Mouse (Mus musculus) CH12.LX (cell line): ENCODE results near the gene Nfia.

Experiments
- CHD1 ChIP-seq: IDR thresholded peaks from 2 replicates; pipeline ENCODE4 v1.6.1; 2012; ENCODE audit warnings: low read depth, low read length, improper control_type of control experiment, inconsistent platforms
- HCFC1 ChIP-seq: IDR thresholded peaks from 2 replicates; pipeline ENCODE4 v1.6.1; 2012; ENCODE audit warnings: low read depth, mild to moderate bottlenecking, inconsistent platforms, low read length, improper control_type of control experiment
- NELFE ChIP-seq: IDR thresholded peaks from 2 replicates; pipeline ENCODE4 v1.6.1; 2011; ENCODE audit warnings: low read depth, low read length, improper control_type of control experiment
- NRF1 ChIP-seq: IDR thresholded peaks from 2 replicates; pipeline ENCODE4 v1.6.1; 2014; ENCODE audit warnings: low read depth, mild to moderate bottlenecking, inconsistent platforms, low read length, improper control_type of control experiment, moderate library complexity
- PAX5 ChIP-seq: IDR thresholded peaks from 2 replicates; pipeline ENCODE4 v1.6.1; 2012; ENCODE audit warnings: low read length, inconsistent platforms, mixed read lengths
- POLR2A ChIP-seq: IDR thresholded peaks from 2 replicates; pipeline ENCODE4 v1.6.1; 2011; ENCODE audit warnings: low read depth, mild to moderate bottlenecking, improper control_type of control experiment, low read length
- TCF12 ChIP-seq: IDR thresholded peaks from 2 replicates; pipeline ENCODE4 v1.6.1; 2014; ENCODE audit warnings: low read depth, mild to moderate bottlenecking, inconsistent platforms, low read length, improper control_type of control experiment
- USF2 ChIP-seq: conservative IDR thresholded peaks from 2 replicates; pipeline ENCODE4 v1.6.1; 2011; ENCODE audit warnings: low read depth, low read length, improper control_type of control experiment
- ZC3H11A ChIP-seq: IDR thresholded peaks from 2 replicates; pipeline ENCODE4 v1.6.1; 2012; ENCODE audit warnings: low read depth, mild to moderate bottlenecking, inconsistent platforms, low read length, improper control_type of control experiment

- TF ChIP-seq PAX5 (no peak), ZC3H11A (no peak), POLR2A (no peak), NRF1 (no peak), HCFC1 (no peak), USF2 (no peak), NELFE (no peak), TCF12 (no peak), CHD1 (no peak)
Observed at GRCm38 (mm10) chr4:97817741-97818140, 45.2 kb downstream of the Nfia start.
